Mouse (Mus musculus) midbrain, postnatal 0 days (tissue): ENCODE results near the gene Ndufa11. TPM values are rescaled to one million over a fixed set of nuclear protein-coding genes. Genes with fewer than 3 reads are reported as not detected.

Experiments
- ATAC-seq: fragments of 200-750 bp; cut with Nextera tagmentation; 2 replicates; pipeline ENCODE4 v1.8.0; 2017; ENCODE audit warnings: moderate number of reproducible peaks, mild to moderate bottlenecking, moderate TSS enrichment, moderate library complexity; ENCODE audit not compliant: low FRiP score
- DNase-seq: peaks from one replicate; pipeline ENCODE4 v3.0.0-alpha.2; 2015; ENCODE audit warnings: low spot score
- H3K27ac ChIP-seq: fragments of 300-500 bp; sonication (generic); 2 replicates; pipeline ENCODE4 v1.5.1; 2014; ENCODE audit warnings: low read depth, mild to moderate bottlenecking, low read length, mixed read lengths
- H3K27me3 ChIP-seq: fragments of 300-500 bp; sonication (generic); 2 replicates; pipeline ENCODE4 v1.6.1; 2014; ENCODE audit warnings: low read length, control low read depth, mixed read lengths; ENCODE audit not compliant: insufficient read depth
- H3K36me3 ChIP-seq: fragments of 300-500 bp; sonication (generic); 2 replicates; pipeline ENCODE4 v1.6.1; 2014; ENCODE audit warnings: low read length, control low read depth, mixed read lengths; ENCODE audit not compliant: insufficient read depth
- H3K4me1 ChIP-seq: fragments of 300-500 bp; sonication (generic); 2 replicates; pipeline ENCODE4 v1.6.1; 2014; ENCODE audit warnings: mild to moderate bottlenecking, control low read depth, antibody characterized with exemption, low read length, mixed read lengths; ENCODE audit not compliant: insufficient read depth
- H3K4me2 ChIP-seq: fragments of 300-500 bp; sonication (generic); 2 replicates; pipeline ENCODE4 v1.6.1; 2014; ENCODE audit warnings: low read depth, mild to moderate bottlenecking, low read length, mixed read lengths; ENCODE audit not compliant: poor library complexity, severe bottlenecking
- H3K4me3 ChIP-seq: fragments of 300-500 bp; sonication (generic); 2 replicates; pipeline ENCODE4 v1.5.1; 2014; ENCODE audit warnings: low read depth, mild to moderate bottlenecking, low read length, moderate library complexity
- H3K9ac ChIP-seq: fragments of 300-500 bp; sonication (generic); replicated peaks from 2 replicates; pipeline ENCODE4 v1.6.1; 2014; ENCODE audit warnings: mild to moderate bottlenecking, low read length, moderate library complexity, mixed read lengths; ENCODE audit not compliant: poor library complexity, severe bottlenecking
- H3K9me3 ChIP-seq: fragments of 300-500 bp; sonication (generic); 2 replicates; pipeline ENCODE4 v1.6.1; 2016; ENCODE audit warnings: low read length, control low read depth
- CTCF ChIP-seq: IDR thresholded peaks from 2 replicates; pipeline ENCODE4 v1.5.1; 2016; ENCODE audit warnings: antibody characterized with exemption, mild to moderate bottlenecking
- WGBS: fragments of 180-500 bp; shearing (Covaris S2); extraction: QIAGEN DNeasy Blood & Tissue Kit; methylation state at CpG from one replicate; pipeline ENCODE4 v1.1.7; 2014; 5-methylcytosine and 5-hydroxymethylcytosine counted together
- polyA plus RNA-seq: library from polyadenylated mRNA; unstranded; fragments of >200 nt; fragmentation: Nextera tagmentation; extraction: Ambion mirVana; gene quantifications from 2 replicates; pipeline ENCODE4 v1.2.1, GENCODE M21; 2015
- total RNA-seq: library from RNA; depleted of rRNA; stranded (reverse); fragments of >200 nt; gene quantifications from 2 replicates; pipeline ENCODE4 v1.2.3, GENCODE M21; 2014

The Ndufa11 gene
- total and polyA plus RNA-seq, 2 experiments from 2014 or later: 480 to 630 TPM

- WGBS: 22% methylated on average over 15 of the region's 15 CpGs
- H3K9ac ChIP-seq: no peak overlapping the region
- no peak overlapping the region for H3K4me2 ChIP-seq
- H3K4me1 ChIP-seq: peaks cover 6% of the 10 kb centered on the region; the same call in 1 of the 2 replicates
- H3K27me3 ChIP-seq: peaks cover 55% of the 10 kb centered on the region
- no peaks in the 10 kb centered on the region for H3K9me3 ChIP-seq
- TF ChIP-seq CTCF: no peak
- no peak overlapping the region for H3K27ac ChIP-seq
- no peak for ATAC-seq
- no peak for DNase-seq
- no peak overlapping the region for H3K4me3 ChIP-seq
- no peaks in the 10 kb centered on the region for H3K36me3 ChIP-seq
These were observed 35.9 kb downstream of the Ndufa11 start for GRCm38 (mm10) chr17:56753452-56753851.

- ATAC-seq: no peak
- H3K27ac ChIP-seq: no peak overlapping the region
- peaks cover 56% of the 10 kb centered on the region for H3K27me3 ChIP-seq
- no peaks in the 10 kb centered on the region for H3K36me3 ChIP-seq
- no peaks in the 10 kb centered on the region for H3K9me3 ChIP-seq
- DNase-seq: no peak
- WGBS: 13% methylated on average over 36 of the region's 36 CpGs
- TF ChIP-seq CTCF: no peak
- no peak overlapping the region for H3K4me2 ChIP-seq
- no peak overlapping the region for H3K9ac ChIP-seq
- no peak overlapping the region for H3K4me3 ChIP-seq
- H3K4me1 ChIP-seq: peaks cover 6% of the 10 kb centered on the region; the same call in 1 of the 2 replicates
These were observed 37.0 kb downstream of the Ndufa11 start for GRCm38 (mm10) chr17:56754271-56755185.

GRCm38 (mm10) chr17:56756703-56757399, 39.3 kb downstream of the Ndufa11 start:
- 2% methylated on average over 51 of the region's 51 CpGs for WGBS
- H3K36me3 ChIP-seq: no peaks in the 10 kb centered on the region
- no peak overlapping the region for H3K27ac ChIP-seq
- DNase-seq: no peak
- TF ChIP-seq CTCF: peak; percentile 46
- peaks cover 59% of the 10 kb centered on the region for H3K27me3 ChIP-seq
- H3K9me3 ChIP-seq: no peaks in the 10 kb centered on the region
- ATAC-seq: 0 out of 2 replicates have a peak, but pooled peaks have one; percentile 2
- peaks cover 8% of the 10 kb centered on the region; the same call in 1 of the 2 replicates for H3K4me1 ChIP-seq
- H3K9ac ChIP-seq: peak overlapping the region; percentile 54
- peak overlapping the region; percentile 47 for H3K4me3 ChIP-seq
- peak overlapping the region; percentile 91 for H3K4me2 ChIP-seq

GRCm38 (mm10) chr17:56757416-56758123, 40.0 kb downstream of the Ndufa11 start, which contains the start of gene Nrtn:
Gene Nrtn, minus strand, starts transcription at chr17:56757530.
- DNase-seq (peak; percentile 31), ATAC-seq (no peak)
- Histone ChIP-seq H3K9me3 (no peaks in the 10 kb centered on the region), H3K9ac (peak within 1 kb of the TSS; percentile 54), H3K4me1 (peaks cover 11% of the 10 kb centered on the region; the same call in 1 of the 2 replicates), H3K4me3 (peak within 1 kb of the TSS; percentile 47), H3K36me3 (no peaks in the 10 kb centered on the region), H3K4me2 (peak within 1 kb of the TSS; percentile 91), H3K27me3 (peaks cover 53% of the 10 kb centered on the region), H3K27ac (no peak within 1 kb of the TSS)
- WGBS: under 1% methylated on average over 26 of the region's 48 CpGs
- no peak for TF ChIP-seq CTCF

GRCm38 (mm10) chr17:56758132-56758531, 40.6 kb downstream of the Ndufa11 start:
- DNase-seq: peak; percentile 55
- peak overlapping the region; percentile 91; the same call in 1 of the 2 replicates for H3K4me2 ChIP-seq
- H3K4me3 ChIP-seq: peak overlapping the region; percentile 47; the same call in 1 of the 2 replicates
- peak; percentile 58 for TF ChIP-seq CTCF
- peaks cover 16% of the 10 kb centered on the region for H3K4me1 ChIP-seq
- no peak for ATAC-seq
- peaks cover 47% of the 10 kb centered on the region for H3K27me3 ChIP-seq
- H3K27ac ChIP-seq: no peak overlapping the region
- H3K9me3 ChIP-seq: no peaks in the 10 kb centered on the region
- H3K36me3 ChIP-seq: no peaks in the 10 kb centered on the region
- no peak overlapping the region for H3K9ac ChIP-seq
- WGBS: 5% methylated on average over 12 of the region's 12 CpGs
